Mouse (Mus musculus) limb, embryonic 14.5 days (tissue): ENCODE data around the gene Ndrg4. TPM values are rescaled to one million over a fixed set of nuclear protein-coding genes. Genes with fewer than 3 reads are reported as not detected.

ENCODE experiments used
- ATAC-seq: fragments of 200-750 bp; cut with Nextera tagmentation; 2 replicates; pipeline ENCODE4 v1.8.0; 2017; ENCODE audit warnings: low read depth, moderate number of reproducible peaks, moderate TSS enrichment; ENCODE audit not compliant: low FRiP score
- DNase-seq: peaks from one replicate; pipeline ENCODE4 v3.0.0-alpha.2; 2015; ENCODE audit warnings: low spot score
- H3K27ac ChIP-seq: fragments of 300-500 bp; sonication (generic); replicated peaks from 2 replicates; pipeline ENCODE4 v1.5.1; 2014; ENCODE audit warnings: low read depth, mild to moderate bottlenecking, low read length, moderate library complexity, mixed read lengths
- H3K27me3 ChIP-seq: fragments of 300-500 bp; sonication (generic); 2 replicates; pipeline ENCODE4 v1.6.1; 2014; ENCODE audit warnings: low read length, mixed read lengths; ENCODE audit not compliant: control insufficient read depth, insufficient read depth
- H3K36me3 ChIP-seq: fragments of 300-500 bp; sonication (generic); 2 replicates; pipeline ENCODE4 v1.6.1; 2014; ENCODE audit warnings: mild to moderate bottlenecking, low read length, moderate library complexity, mixed read lengths; ENCODE audit not compliant: control insufficient read depth, insufficient read depth
- H3K4me1 ChIP-seq: fragments of 300-500 bp; sonication (generic); 2 replicates; pipeline ENCODE4 v1.6.1; 2014; ENCODE audit warnings: antibody characterized with exemption, low read length, mixed read lengths; ENCODE audit not compliant: control insufficient read depth, insufficient read depth
- H3K4me2 ChIP-seq: fragments of 300-500 bp; sonication (generic); replicated peaks from 2 replicates; pipeline ENCODE4 v1.6.1; 2014; ENCODE audit warnings: low read depth, mild to moderate bottlenecking, low read length, moderate library complexity; ENCODE audit not compliant: severe bottlenecking
- H3K4me3 ChIP-seq: fragments of 300-500 bp; sonication (generic); replicated peaks from 2 replicates; pipeline ENCODE4 v1.5.1; 2014; ENCODE audit warnings: low read length
- H3K9ac ChIP-seq: fragments of 300-500 bp; sonication (generic); 2 replicates; pipeline ENCODE4 v1.6.1; 2014; ENCODE audit warnings: mild to moderate bottlenecking, low read depth, low read length, moderate library complexity; ENCODE audit not compliant: severe bottlenecking
- H3K9me3 ChIP-seq: fragments of 300-500 bp; sonication (generic); 2 replicates; pipeline ENCODE4 v1.6.1; 2016; ENCODE audit warnings: low read length; ENCODE audit not compliant: control insufficient read depth
- POLR2A ChIP-seq: fragments of 200-500 bp; IDR thresholded peaks from 2 replicates; pipeline ENCODE4 v1.8.0; 2012; ENCODE audit warnings: inconsistent platforms, mild to moderate bottlenecking, moderate library complexity, borderline replicate concordance; ENCODE audit not compliant: insufficient read depth, insufficient read length; ENCODE audit errors: extremely low read depth
- WGBS: fragments of 180-500 bp; shearing (Covaris S2); extraction: QIAGEN DNeasy Blood & Tissue Kit; methylation state at CpG from one replicate; pipeline ENCODE4 v1.1.7; 2014; 5-methylcytosine and 5-hydroxymethylcytosine counted together
- polyA plus RNA-seq, 2 experiments: library from polyadenylated mRNA; depleted of rRNA in 1 of 2; stranded (reverse) in 1 of 2; unstranded in 1 of 2; fragments of >200 nt; fragmentation: Nextera tagmentation in 1 of 2; extraction: Ambion mirVana in 1 of 2; gene quantifications; 2 replicates each; pipeline versions ENCODE4 v1.2.1 to v1.2.3; 2012 to 2014

Ndrg4 gene
- polyA plus RNA-seq, 2 experiments, result 22.3 to 35.3 TPM

- WGBS, result 75% methylated on average over 5 of the region's 5 CpGs
Observed at GRCm38 (mm10) chr8:95653351-95653750, 23.4 kb upstream of the Ndrg4 start.

GRCm38 (mm10) chr8:95655831-95656230 lies 20.9 kb upstream of the Ndrg4 start:
- no peak overlapping the region for H3K27ac ChIP-seq
- no peaks in the 10 kb centered on the region for H3K27me3 ChIP-seq
- ATAC-seq (no peak), DNase-seq (no peak)
- WGBS, result 72% methylated on average over 7 of the region's 7 CpGs
- H3K9me3 ChIP-seq, result no peaks in the 10 kb centered on the region
- no peak overlapping the region for H3K4me2 ChIP-seq
- H3K4me3 ChIP-seq, result no peak overlapping the region
- TF ChIP-seq POLR2A, result no peak
- H3K9ac ChIP-seq, result no peak overlapping the region
- no peaks in the 10 kb centered on the region for H3K4me1 ChIP-seq
- H3K36me3 ChIP-seq, result no peaks in the 10 kb centered on the region

More at GRCm38 (mm10) chr8:95653351-95653750, 23.4 kb upstream of the Ndrg4 start:
- no peaks in the 10 kb centered on the region for H3K36me3 ChIP-seq
- DNase-seq (no peak), ATAC-seq (no peak)
- no peak overlapping the region for H3K9ac ChIP-seq
- H3K27ac ChIP-seq, result no peak overlapping the region
- no peaks in the 10 kb centered on the region for H3K4me1 ChIP-seq
- H3K4me3 ChIP-seq, result no peak overlapping the region
- no peaks in the 10 kb centered on the region for H3K27me3 ChIP-seq
- no peak overlapping the region for H3K4me2 ChIP-seq
- no peak for TF ChIP-seq POLR2A
- no peaks in the 10 kb centered on the region for H3K9me3 ChIP-seq

GRCm38 (mm10) chr8:95656316-95657002 lies 20.3 kb upstream of the Ndrg4 start:
- H3K4me3 ChIP-seq, result no peak overlapping the region
- no peaks in the 10 kb centered on the region for H3K27me3 ChIP-seq
- no peaks in the 10 kb centered on the region for H3K4me1 ChIP-seq
- WGBS, result 34% methylated on average over 5 of the region's 5 CpGs
- ATAC-seq (no peak), DNase-seq (no peak)
- no peak for TF ChIP-seq POLR2A
- H3K36me3 ChIP-seq, result no peaks in the 10 kb centered on the region
- no peak overlapping the region for H3K27ac ChIP-seq
- H3K4me2 ChIP-seq, result no peak overlapping the region
- no peak overlapping the region for H3K9ac ChIP-seq
- H3K9me3 ChIP-seq, result no peaks in the 10 kb centered on the region

GRCm38 (mm10) chr8:95657523-95657922 lies 19.3 kb upstream of the Ndrg4 start:
- ATAC-seq (no peak), DNase-seq (no peak)
- H3K9ac ChIP-seq, result no peak overlapping the region
- H3K4me3 ChIP-seq, result no peak overlapping the region
- no peaks in the 10 kb centered on the region for H3K9me3 ChIP-seq
- WGBS, result 43% methylated on average over 2 of the region's 2 CpGs
- H3K4me2 ChIP-seq, result no peak overlapping the region
- no peaks in the 10 kb centered on the region for H3K36me3 ChIP-seq
- TF ChIP-seq POLR2A, result no peak
- no peak overlapping the region for H3K27ac ChIP-seq
- no peaks in the 10 kb centered on the region for H3K4me1 ChIP-seq
- no peaks in the 10 kb centered on the region for H3K27me3 ChIP-seq

GRCm38 (mm10) chr8:95660334-95660882 lies 16.4 kb upstream of the Ndrg4 start:
- Histone ChIP-seq H3K4me2 (no peak overlapping the region), H3K27me3 (no peaks in the 10 kb centered on the region), H3K9ac (no peak overlapping the region), H3K36me3 (no peaks in the 10 kb centered on the region), H3K4me3 (no peak overlapping the region), H3K4me1 (no peaks in the 10 kb centered on the region), H3K9me3 (no peaks in the 10 kb centered on the region), H3K27ac (no peak overlapping the region)
- ATAC-seq (no peak), DNase-seq (no peak)
- WGBS, result 74% methylated on average over 6 of the region's 6 CpGs
- no peak for TF ChIP-seq POLR2A
